Mouse (Mus musculus): ENCODE data around the gene Nxnl1. TPM values are rescaled to one million over a fixed set of nuclear protein-coding genes. Genes with fewer than 3 reads are reported as not detected.

The Nxnl1 gene
- total RNA-seq, 2 experiments from 2014 or later, result 0.10 TPM

- DNase-seq, result no peak
- intact Hi-C loops (cut with DNase I), result no loop called here
Observed at GRCm38 (mm10) chr8:71588762-71589161, 22.4 kb upstream of the Nxnl1 start.

GRCm38 (mm10) chr8:71586891-71587290, 20.5 kb upstream of the Nxnl1 start:
- DNase-seq, result peak in 1 of 2 experiments; percentile 40
- intact Hi-C loops (cut with DNase I), result no loop called here

GRCm38 (mm10) chr8:71580201-71580600, 13.8 kb upstream of the Nxnl1 start:
- intact Hi-C loops (cut with DNase I), result no loop called here
- DNase-seq, result no peak

GRCm38 (mm10) chr8:71579476-71579875, 13.1 kb upstream of the Nxnl1 start:
- DNase-seq, result peak; percentile 59 to 73
- intact Hi-C loops (cut with DNase I), result no loop called here

GRCm38 (mm10) chr8:71579009-71579408, 12.6 kb upstream of the Nxnl1 start:
- intact Hi-C loops (cut with DNase I), result no loop called here
- no peak for DNase-seq

- no peak for DNase-seq
- intact Hi-C loops (cut with DNase I), result no loop called here
Observed at GRCm38 (mm10) chr8:71577856-71578387, 11.5 kb upstream of the Nxnl1 start.

GRCm38 (mm10) chr8:71575020-71575419, 8.6 kb upstream of the Nxnl1 start:
- intact Hi-C loops (cut with DNase I), result no loop called here

GRCm38 (mm10) chr8:71574426-71574825, 8.0 kb upstream of the Nxnl1 start:
- no peak for DNase-seq
- intact Hi-C loops (cut with DNase I), result no loop called here

More at GRCm38 (mm10) chr8:71575020-71575419, 8.6 kb upstream of the Nxnl1 start:
- no peak for DNase-seq

GRCm38 (mm10) chr8:71572847-71573633, 6.6 kb upstream of the Nxnl1 start:
- DNase-seq, result peak in 1 of 2 experiments; percentile 42
- intact Hi-C loops (cut with DNase I), result no loop called here

- no peak for DNase-seq
- intact Hi-C loops (cut with DNase I), result no loop called here
Observed at GRCm38 (mm10) chr8:71572077-71572476, 5.7 kb upstream of the Nxnl1 start.

GRCm38 (mm10) chr8:71570291-71570954, 4.0 kb upstream of the Nxnl1 start:
- DNase-seq, result peak; percentile 80 to 83
- intact Hi-C loops (cut with DNase I), result no loop called here

- intact Hi-C loops (cut with DNase I), result no loop called here
- DNase-seq, result peak; percentile 73 to 81
Observed at GRCm38 (mm10) chr8:71569366-71570290, 3.2 kb upstream of the Nxnl1 start.

GRCm38 (mm10) chr8:71568941-71569340, 2.5 kb upstream of the Nxnl1 start:
- no peak for DNase-seq
- intact Hi-C loops (cut with DNase I), result no loop called here

GRCm38 (mm10) chr8:71568387-71568937, 2.1 kb upstream of the Nxnl1 start, which contains the start of gene Slc27a1:
Gene Slc27a1, plus strand, starts transcription at chr8:71568882.
- peak; percentile 72 to 74 for DNase-seq
- intact Hi-C loops (cut with DNase I), result no loop called here

- intact Hi-C loops (cut with DNase I), result no loop called here
- DNase-seq, result no peak
Observed at GRCm38 (mm10) chr8:71567587-71567986, 1.2 kb upstream of the Nxnl1 start.

GRCm38 (mm10) chr8:71563992-71564391, 2.4 kb downstream of the Nxnl1 start:
- no peak for DNase-seq
- intact Hi-C loops (cut with DNase I), result loop anchor here (1.0 kb wide), 1 partner anchor 33 kb away; the partner anchor contains the start of gene Fam129c

- intact Hi-C loops (cut with DNase I), result loop anchor here (1.0 kb wide), 1 partner anchor 35 kb away; the partner anchor contains the start of gene Fam129c
Observed at GRCm38 (mm10) chr8:71562751-71563150, 3.6 kb downstream of the Nxnl1 start.

GRCm38 (mm10) chr8:71561401-71561800, 5.0 kb downstream of the Nxnl1 start:
- intact Hi-C loops (cut with DNase I), result loop anchor here (2.0 kb wide), 1 partner anchor 99 kb away; no protein-coding TSS in a partner anchor
- peak; percentile 40 to 65 for DNase-seq

More at GRCm38 (mm10) chr8:71562751-71563150, 3.6 kb downstream of the Nxnl1 start:
- DNase-seq, result peak; percentile 73 to 77

GRCm38 (mm10) chr8:71560765-71561164, 5.6 kb downstream of the Nxnl1 start:
- no peak for DNase-seq
- intact Hi-C loops (cut with DNase I), result loop anchor here (2.0 kb wide), 1 partner anchor 100 kb away; no protein-coding TSS in a partner anchor

- DNase-seq, result no peak
- intact Hi-C loops (cut with DNase I), result loop anchor here (2.0 kb wide), 1 partner anchor 101 kb away; no protein-coding TSS in a partner anchor
Observed at GRCm38 (mm10) chr8:71560071-71560470, 6.3 kb downstream of the Nxnl1 start.

Data from gastrocnemius, postnatal 36 days (tissue).